Mouse (Mus musculus): ENCODE measurements at regions not wholly inside any gene's neighbourhood (a gene's known extent, or its start where the extent isn't known, plus 50 kb on each side); places are given as distances from the start of the nearest gene placed in this dataset.
A peak's percentile ranks its signal among the peaks of the same experiment; 100 is the strongest.

DNA sequence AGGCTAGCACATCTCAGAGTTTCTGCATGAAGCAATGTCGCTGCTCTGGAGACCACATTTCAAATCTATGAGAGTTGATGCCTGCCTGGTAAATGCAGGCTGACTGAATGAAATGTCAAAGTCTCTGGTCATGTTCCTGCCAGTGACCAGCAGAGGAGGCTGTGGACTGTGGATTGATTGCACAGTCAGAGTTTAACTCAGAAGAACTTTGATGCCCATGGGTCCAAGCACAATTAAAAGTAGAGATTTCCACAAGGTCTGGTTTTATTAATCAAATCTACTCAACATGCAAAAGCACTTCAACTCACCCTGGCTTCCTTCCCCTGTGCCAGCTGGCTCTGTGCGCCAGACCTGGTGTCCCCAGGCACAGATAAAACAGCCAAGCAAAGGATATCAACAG is 81.3 kb downstream of the Hsd17b3 start:
- DNase-seq (ENCODE audit: low read depth, low spot score), result peak; percentile 17

DNA sequence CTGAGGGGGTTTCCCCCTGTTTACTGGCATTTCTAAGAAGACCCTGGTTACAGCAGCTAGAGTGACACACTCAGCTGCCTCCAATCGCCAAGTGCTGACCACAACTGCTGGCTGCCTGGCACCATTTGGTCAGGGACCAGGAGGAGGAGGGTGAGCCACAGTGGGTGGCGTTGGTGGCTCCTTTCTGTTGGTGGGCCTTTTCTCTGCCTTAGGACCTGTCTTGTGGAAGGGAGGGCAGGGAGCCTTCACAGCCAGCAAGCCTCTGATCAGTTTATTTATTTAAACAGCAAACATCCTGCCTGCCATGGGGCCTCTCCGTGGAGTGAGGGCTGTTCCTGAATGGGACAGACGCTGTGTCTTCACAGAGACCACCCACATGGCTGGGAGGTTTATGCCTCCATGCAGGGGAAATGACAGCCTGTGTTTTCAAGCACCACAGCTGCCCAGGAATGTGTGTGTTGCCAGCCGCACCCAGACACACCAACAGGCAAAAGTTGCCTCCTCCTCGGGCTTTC is 86.0 kb downstream of the Hsd17b3 start:
- no peak for DNase-seq (ENCODE audit: low read depth, low spot score)

DNA sequence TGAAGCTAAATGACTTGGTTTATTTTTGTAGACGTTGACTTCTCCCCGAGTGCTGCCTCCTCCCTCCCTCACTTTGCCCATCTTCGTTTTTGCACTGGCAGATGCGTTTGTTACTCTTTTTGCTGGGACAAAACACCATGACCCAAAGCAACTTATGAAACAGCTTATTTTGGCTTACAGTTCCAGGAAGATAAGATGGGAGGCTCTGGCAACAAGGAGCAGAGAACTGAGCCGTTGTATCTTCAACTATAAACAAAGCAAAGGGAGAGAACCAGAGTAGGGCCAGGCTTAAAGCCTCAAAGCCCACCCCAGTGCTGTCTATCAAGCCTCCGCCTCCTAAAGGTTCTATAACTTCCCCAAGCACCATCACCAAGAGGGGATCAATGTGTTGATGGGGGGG is 88.7 kb downstream of the Hsd17b3 start:
- DNase-seq (ENCODE audit: low read depth, low spot score), result no peak

DNA sequence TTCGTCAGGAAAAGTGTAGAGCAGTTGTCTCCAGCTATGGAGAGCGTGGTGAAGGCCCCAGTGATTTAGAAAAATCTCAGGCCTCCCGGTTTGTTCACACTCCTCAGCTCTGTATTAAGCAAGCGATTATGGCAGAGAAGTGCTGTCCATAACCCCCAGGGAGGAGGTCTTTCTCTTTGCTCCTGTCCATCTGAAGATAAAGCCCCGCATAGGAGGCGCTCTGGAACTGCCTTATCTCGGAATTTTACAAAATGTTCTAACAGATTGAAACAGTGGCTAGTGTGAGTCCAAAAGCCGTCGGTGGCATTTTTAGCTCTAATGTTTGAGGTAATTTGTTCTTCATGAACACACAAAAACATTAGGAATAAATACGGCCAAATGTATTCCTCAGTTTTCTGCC is 90.4 kb downstream of the Hsd17b3 start:
- no peak for DNase-seq (ENCODE audit: low read depth, low spot score)

DNA sequence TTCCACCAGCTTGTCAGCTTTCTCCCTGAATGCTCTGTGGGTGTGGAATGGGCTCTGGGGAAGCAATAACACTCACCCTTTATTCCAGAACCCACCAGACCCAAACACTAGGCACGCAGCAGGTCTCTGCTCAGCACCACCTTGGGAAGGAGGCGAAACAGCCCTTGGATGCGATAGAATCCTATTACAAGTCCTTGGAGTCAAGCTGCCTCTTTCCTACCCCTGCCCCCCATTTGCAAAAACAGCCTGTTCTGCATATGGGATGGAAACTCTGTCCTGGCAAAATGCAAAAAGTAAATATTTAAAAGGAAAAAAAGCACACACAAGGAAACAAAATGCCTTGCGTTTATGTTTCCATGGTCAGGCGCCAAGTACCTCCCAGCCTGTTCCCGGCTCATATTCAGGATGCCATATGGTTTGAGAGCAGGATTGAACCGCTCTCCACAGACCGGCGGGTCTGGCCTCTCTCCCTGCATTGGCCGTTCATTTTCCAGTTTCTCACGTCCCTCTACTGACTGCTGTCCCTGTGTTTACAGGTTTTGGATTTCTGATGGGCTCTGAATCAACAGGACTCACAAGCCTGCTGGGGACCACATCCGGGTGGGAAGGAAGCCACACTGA is 95.1 kb downstream of the Hsd17b3 start:
- peak; percentile 74 for DNase-seq (ENCODE audit: low read depth, low spot score)

DNA sequence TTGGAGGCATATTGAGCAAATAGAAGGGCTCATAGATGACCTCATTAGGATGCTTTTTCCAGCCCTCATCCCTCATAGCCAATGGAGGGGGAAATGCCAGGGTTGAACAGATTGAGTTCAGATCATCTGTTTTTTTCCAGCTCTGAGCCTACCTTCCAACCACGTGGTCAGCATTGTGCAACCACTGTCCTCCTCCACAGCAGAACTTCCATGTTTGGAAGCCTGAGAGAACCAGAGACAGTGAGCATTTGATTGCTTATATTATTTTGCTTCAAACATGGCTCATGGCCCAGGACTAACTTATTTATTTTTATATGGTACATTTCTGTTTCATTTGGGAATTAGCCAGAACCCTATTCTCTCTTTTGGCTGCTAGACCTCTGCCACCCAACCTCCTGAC is 96.0 kb downstream of the Hsd17b3 start:
- peak; percentile 29 for DNase-seq (ENCODE audit: low read depth, low spot score)

DNA sequence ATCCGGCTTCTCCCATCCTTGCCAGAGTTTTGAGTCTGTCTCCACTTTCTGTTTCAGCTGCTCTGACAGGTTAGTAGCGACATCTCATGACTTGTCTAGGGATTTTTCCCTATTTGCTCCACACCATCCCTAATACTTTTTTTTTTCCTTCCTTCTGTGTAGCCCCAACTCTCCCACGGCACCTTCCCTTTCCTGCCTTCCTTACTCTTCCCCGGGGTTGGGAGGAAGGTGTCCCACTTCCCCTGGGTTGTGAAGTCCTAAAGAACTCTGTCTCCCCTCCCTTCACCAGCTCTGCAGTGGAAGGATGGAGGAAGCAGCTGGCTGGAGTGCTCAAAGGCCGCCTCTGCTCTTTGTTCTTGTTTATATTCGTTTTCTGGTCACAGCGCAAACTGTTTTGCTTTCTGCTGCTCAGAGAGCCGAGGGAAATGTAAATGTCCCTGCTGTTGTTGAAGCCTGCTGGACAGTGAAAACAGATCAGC is 98.5 kb downstream of the Hsd17b3 start:
- DNase-seq (ENCODE audit: low read depth, low spot score), result peak; percentile 66

DNA sequence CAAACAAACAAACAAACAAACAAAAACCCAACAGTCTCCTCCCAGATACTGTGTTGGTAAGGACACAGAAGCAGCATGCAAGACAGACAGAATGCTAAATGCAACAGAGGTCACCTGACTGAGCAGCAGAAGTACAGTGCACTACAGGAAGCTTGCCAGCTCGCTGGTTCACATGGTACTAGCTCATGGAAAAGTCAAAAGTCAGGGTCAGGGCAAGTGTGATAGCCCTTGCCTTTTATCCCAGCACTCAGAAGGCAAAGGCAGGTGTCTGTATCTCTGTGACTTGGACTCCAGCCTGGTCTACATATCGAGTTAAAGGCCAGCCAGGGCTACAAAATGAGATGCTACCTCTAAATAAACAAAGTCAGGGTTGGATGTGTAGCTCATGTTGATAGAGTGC is 99.3 kb downstream of the Hsd17b3 start:
- no peak for DNase-seq (ENCODE audit: low read depth, low spot score)

DNA sequence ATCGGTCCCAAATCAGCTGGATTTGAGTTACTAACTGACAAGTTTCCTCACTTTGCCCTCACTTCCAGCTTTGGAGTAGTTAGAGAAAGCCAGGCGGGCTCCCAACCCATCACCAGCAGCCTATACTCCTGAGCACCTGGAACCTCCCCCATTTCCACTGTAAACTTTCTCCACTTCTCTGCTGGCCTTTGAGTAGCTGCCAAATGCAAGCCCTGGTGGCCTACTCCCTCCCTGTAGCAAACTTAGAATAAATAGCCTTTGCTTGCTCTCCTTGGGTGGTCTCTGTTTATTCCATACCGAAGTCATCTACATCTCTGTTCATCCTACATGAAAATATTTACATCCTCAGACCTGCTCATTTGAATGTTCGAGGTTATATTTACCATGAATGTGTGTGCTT is 100.8 kb downstream of the Hsd17b3 start:
- no peak for DNase-seq (ENCODE audit: low read depth, low spot score)

DNA sequence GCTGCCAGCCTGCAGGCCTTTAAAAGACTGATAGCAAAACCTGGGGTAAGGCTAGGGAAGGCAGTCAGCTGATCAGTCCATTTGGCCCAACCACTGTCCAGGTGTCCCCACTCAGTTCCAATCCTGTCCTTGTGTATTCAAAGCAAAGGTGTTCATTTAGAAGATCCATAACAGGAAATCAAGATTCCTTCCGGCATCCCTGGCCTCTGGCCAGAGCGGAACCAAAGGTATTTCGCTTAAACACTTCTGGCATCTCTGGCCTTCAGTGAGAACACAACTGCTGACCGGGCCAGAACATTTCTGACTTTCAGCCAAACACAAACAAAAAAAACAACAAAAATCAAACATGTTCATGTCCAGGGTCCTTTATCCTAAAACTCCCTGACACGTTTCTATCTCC is 102.3 kb downstream of the Hsd17b3 start:
- no peak for DNase-seq (ENCODE audit: low read depth, low spot score)

DNA sequence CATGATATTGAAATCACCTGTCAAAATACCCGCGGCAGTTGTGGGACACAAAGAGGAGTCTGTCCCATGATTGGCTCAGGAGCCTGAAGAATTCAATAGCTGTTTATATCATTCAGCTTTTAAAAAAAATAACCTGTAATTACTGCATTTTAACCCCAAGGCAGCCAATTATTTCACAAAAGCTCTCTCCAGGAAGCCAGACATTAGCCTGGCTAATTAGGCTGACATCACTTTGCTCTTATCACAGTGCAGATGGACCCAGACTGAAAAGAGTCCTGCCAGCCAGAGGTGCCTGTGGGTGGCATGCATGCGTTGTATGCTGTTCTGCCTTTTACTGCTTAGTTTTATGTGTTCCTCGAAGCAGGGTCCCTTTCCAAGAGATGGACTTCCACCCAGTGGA is 103.4 kb downstream of the Hsd17b3 start:
- DNase-seq (ENCODE audit: low read depth, low spot score), result peak; percentile 43

DNA sequence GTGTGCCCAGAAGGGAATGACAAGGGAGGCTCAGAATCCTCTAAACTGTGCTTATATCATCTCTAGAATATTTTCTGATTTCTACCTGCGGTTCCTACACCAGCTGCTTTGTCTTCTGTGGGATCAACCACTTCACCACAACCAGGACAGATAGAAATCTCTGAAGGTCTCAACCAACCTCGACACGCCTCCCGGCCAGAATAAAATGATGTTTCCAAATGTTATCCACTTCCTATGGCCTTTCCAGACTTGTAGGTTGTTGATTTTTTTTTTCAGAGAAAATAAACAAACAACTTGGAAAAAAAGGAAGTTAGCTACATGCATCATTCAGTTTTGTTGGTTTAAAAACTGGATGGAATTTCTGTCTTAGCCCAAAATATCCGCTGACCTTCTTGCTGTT is 103.9 kb downstream of the Hsd17b3 start:
- no peak for DNase-seq (ENCODE audit: low read depth, low spot score)

DNA sequence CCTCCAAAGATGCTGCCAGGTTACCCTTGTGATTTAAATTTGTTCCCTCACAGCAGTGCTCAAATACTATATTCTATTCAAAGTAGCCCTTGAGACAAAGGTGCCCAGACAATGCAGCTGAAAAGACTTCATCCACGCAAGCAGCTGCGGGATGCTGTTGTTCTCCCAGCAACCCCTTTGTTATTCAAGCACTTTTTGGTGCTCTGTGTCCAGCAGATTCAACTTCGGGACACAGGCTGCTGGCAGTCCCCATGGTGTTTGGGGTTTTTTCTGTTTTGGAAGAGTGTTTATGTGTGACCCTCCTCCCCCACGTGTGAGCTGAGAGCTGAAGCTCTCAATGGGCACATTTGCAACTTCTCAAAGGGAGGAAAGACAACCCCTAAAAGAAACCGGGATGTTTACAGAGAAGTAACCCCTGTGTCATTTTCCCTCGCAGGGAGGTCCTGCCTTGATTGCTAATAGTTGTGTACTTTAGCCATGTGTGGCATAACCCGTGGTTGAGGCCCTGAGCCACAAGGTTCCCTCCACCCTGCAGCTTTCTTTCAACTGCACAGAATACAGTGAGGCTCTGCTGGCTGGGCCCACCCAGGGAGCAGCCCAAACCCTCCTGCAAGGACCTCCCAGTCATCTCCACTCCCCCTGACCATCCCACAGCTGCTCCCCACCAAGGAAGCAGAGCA is 108.9 kb downstream of the Hsd17b3 start:
- DNase-seq (ENCODE audit: low read depth, low spot score), result no peak

DNA sequence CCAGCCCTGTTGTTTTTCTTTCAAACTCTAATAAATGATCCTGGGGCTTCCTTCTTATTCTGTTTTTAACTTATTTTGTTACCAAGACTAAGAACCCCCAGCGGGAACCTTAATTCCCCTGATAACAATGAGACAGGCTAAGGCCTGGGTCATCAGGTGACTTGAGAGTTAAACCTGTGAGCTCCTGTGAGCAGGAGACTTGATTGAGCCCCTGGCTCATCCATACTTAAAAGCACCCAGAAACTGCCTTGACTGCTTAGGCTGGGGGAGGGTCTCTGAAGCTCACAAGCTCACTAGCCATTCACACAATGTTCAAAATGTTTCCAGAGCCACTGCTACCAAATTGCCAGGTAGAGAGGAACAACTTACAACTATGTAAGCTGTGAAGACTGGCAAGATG is 109.4 kb downstream of the Hsd17b3 start:
- DNase-seq (ENCODE audit: low read depth, low spot score), result no peak

DNA sequence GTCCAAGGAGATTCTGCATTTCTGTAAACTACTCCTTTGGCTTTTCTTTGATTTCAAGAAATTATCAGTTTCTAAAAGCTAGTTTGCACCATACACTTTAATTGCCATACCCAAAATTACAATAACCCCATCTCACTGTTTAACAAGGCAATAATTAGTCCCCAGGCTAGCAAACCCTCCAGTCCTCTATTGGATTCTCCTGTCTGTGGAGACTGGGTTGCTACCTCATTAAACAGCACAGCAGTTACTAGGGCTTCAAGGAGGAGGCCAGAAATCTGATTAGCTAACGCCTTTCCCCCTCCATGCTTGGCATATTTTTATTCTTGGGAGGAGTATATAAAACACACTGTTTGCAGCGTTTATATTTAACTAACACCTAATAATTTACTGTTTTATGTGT is 119.1 kb downstream of the Hsd17b3 start:
- peak; percentile 51 for DNase-seq (ENCODE audit: low read depth, low spot score)

DNA sequence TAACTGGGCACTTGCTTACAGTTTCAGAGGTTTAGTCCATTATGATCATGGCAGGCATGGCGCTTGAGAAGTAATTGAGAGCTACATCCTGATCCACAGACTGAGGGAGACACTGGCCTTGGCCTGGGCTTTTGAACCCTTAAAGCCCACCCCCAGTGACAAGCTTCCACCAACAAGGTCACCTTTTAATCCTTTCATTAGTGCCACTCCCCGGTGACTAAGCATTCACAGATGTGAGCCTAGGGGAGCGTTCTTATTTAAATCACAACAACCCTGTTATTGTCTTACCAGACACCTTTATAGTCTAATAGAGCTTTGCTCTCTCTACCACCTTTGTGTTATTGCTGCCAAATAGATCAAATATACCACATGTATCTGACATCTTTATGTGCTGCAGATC is 120.4 kb downstream of the Hsd17b3 start:
- no peak for DNase-seq (ENCODE audit: low read depth, low spot score)

DNA sequence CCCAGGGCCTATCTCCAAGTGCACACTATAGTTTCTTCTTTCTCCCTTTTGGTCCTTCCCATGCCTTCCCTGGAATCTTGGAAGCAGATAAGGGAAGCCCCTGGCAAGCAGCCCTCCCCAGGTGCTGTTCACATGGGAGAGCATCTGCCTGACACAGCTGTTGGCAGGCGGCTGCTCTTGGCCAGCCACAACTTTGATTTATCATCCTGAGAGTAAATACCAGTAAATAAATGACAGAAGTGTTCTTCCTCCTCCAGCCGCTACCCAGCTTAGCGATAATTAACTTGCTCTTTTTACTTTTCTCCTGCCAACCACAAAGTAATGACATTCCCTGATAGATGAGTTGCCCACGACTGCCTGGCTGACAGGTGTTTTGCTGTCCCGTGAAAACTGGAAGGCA is 131.9 kb downstream of the Hsd17b3 start:
- peak; percentile 6 for DNase-seq (ENCODE audit: low read depth, low spot score)

DNA sequence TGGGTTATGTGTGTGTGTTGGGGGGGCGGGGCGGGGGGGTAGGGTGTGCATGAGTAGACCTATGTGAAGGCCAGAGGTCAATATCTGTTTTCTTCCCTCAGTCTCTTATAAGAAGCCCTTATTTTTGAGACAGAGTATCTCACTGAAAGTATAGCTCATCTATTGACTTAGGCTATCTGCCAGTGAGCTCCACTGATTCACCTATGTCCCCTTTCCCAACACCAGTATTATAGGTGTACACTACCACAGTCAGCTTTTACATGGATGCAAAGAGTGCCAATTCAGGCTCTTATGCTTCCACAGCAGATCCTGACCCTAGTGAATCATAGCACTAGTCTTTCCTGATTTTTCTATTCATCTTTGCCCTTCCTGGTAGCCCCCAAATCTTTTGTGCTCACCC is 134.7 kb downstream of the Hsd17b3 start:
- DNase-seq (ENCODE audit: low read depth, low spot score), result no peak

DNA sequence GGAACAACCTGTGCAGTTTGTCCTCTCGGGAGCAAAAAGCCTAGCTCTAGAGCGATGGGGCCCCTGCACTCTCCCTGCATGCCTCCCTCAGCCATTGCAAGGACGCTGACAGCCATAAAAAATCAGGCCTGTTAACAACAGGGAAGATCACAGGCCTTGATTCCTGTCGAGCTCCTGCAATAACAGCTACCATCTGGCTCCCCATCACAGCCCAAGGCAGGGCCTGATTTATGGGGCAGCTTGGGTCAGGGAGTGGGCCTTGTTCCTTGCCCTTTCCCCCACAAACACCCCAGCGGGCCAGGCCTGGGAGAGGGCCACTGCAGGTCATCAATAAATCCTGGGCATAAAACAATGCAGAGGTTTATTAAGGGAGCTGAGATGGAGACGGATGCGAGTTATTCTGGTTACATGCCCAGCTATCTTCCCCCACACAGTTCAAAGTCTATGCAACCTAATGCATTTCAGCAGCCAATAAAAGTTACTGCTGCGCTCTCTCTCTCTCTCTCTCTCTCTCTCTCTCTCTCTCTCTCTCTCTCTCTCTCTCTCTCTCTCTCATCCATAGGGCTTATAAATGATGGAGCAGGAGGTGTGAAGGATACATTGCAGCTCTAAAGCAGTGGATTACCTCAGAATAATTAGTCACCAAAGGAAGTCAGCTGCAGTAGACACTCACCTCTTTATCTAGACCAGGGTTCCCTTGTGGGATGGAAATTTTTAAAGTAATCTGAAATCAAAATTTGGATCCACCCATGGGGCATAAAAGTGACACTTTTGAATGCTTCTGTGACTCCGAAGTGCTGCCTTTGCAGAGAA is 136.9 kb downstream of the Hsd17b3 start:
- no peak for DNase-seq (ENCODE audit: low read depth, low spot score)

DNA sequence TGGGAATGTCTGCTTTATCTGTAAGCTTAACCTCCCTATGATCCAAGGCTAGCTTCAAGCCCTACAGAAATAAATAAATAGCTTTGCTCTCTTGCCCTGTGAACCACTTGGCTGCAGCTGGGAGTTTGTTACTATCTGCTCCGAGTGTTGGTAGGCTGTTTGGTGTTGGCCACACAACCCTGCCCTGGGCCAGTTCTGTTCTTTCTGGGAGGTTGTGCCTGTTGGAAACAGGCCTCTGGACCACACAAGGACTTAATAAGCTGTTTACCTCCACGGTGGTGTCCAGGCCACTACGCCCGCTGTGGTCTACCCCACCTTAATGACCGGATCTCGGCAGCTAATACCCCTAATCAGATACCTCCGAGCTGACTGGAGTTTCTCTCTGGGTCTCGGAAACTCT is 136.1 kb downstream of the Ercc6l2 start:
- no peak for DNase-seq (ENCODE audit: low read depth, low spot score)

Measured in brain, adult 2 months (tissue).